In genomic region chr12:32110903-32111302, GRCm38 (mm10) we compare ENCODE assay signal across 10 mouse cellular contexts. TPM values are rescaled to one million over a fixed set of nuclear protein-coding genes. Genes with fewer than 3 reads are reported as not detected.
DNase-seq lines count a peak whose midpoint lies in the region; ATAC-seq and TF ChIP-seq lines count a peak whose summit lies in the region.
"Had no signal": no experiment of that assay in that cellular context is flagged by ENCODE, and none has a peak within 500 bp of the region (broad histone marks: within the 10 kb centered on the region; RNA-seq: fewer than 3 reads in every experiment).

No protein-coding gene starts in this region.

- H3K27me3 ChIP-seq in MEL (ENCODE audit: control insufficient read depth in 1 of 2, insufficient read depth in 2 of 2, low read length in 2 of 2), result no peaks in the 10 kb centered on the region
- H3K27me3 ChIP-seq: forebrain, embryonic 15.5 days had no signal

- H3K36me3 ChIP-seq in MEL (ENCODE audit: control insufficient read depth in 1 of 2, insufficient read depth in 2 of 2, low read length in 2 of 2), result peaks cover 0 to 30% of the 10 kb centered on the region in 2 experiments; a peak in 2 of 4 replicates
- H3K36me3 ChIP-seq: forebrain, embryonic 15.5 days had no signal

- intact Hi-C loops in gastrocnemius, postnatal 14 days (cut with DNase I; ENCODE audit: low total_unique reads), result no loop called here

- H3K79me2 ChIP-seq in MEL (ENCODE audit: control insufficient read depth, insufficient read depth, low read length, poor library complexity), result no peaks in the 10 kb centered on the region

- H3K9ac ChIP-seq in MEL (ENCODE audit: control insufficient read depth, low read depth, low read length, poor library complexity, severe bottlenecking), result peak overlapping the region; percentile 59
- H3K9ac ChIP-seq: forebrain, embryonic 15.5 days had no signal

- peak; percentile 91 for ATAC-seq in erythroblast, adult 5-6 weeks (replicated peaks; ENCODE audit: low FRiP score, poor library complexity, severe bottlenecking)
- ATAC-seq in megakaryocyte-erythroid progenitor cell, adult 5-6 weeks (replicated peaks; ENCODE audit: low FRiP score, low TSS enrichment, poor library complexity, severe bottlenecking), result peak; percentile 97
- ATAC-seq: forebrain, embryonic 15.5 days; hindbrain, embryonic 16.5 days had no signal

- peak in 1 of 2 experiments; percentile 40; a peak in 1 of 4 replicates for TF ChIP-seq POLR2A in MEL (IDR thresholded peaks at IDR 0.05; ENCODE audit: control insufficient read depth in 1 of 2, insufficient read depth in 1 of 2, low read depth in 1 of 2, low read length in 2 of 2, poor library complexity in 1 of 2)

- TF ChIP-seq RAD21 in MEL (IDR thresholded peaks at IDR 0.05; ENCODE audit: low read depth, low read length), result no peak

- H3K9me3 ChIP-seq in MEL (replicated peaks; ENCODE audit: insufficient read depth, low read length), result no peaks in the 10 kb centered on the region
- H3K9me3 ChIP-seq: forebrain, embryonic 15.5 days had no signal

- peak overlapping the region; percentile 94 for H3K27ac ChIP-seq in MEL (ENCODE audit: control insufficient read depth, low read depth, low read length)
- H3K27ac ChIP-seq: forebrain, embryonic 15.5 days had no signal

- H3K4me1 ChIP-seq in MEL (ENCODE audit: control insufficient read depth in 1 of 2, insufficient read depth in 2 of 2, low read length in 2 of 2), result peaks cover 20 to 32% of the 10 kb centered on the region in 2 experiments
- H3K4me1 ChIP-seq: forebrain, embryonic 15.5 days had no signal

- DNase-seq in gastrocnemius, postnatal 14 days, result peak; percentile 23
- DNase-seq in gastrocnemius, adult 8-10 months (ENCODE audit: low spot score in 2 of 2), result no peak
- peak; percentile 97 for DNase-seq in MEL (ENCODE audit: low read depth, low spot score)
- no peak for DNase-seq in cerebellum, postnatal 4 days (ENCODE audit: low spot score in 2 of 2)
- DNase-seq in right cerebral cortex, adult 18-20 months, result no peak
- DNase-seq in right cerebral cortex, adult 2 months (ENCODE audit: low spot score in 2 of 2), result no peak

- H3K4me3 ChIP-seq in MEL (ENCODE audit: control insufficient read depth in 1 of 2, insufficient read depth in 1 of 2, low read depth in 2 of 2, low read length in 2 of 2), result peak overlapping the region; percentile 20 to 25; a peak in 2 of 4 replicates
- H3K4me3 ChIP-seq: forebrain, embryonic 15.5 days had no signal

- TF ChIP-seq CTCF in MEL (IDR thresholded peaks at IDR 0.05 in 2 of 3, conservative IDR thresholded peaks at IDR 0.05 in 1 of 3; ENCODE audit: control insufficient read depth in 1 of 3, insufficient read depth in 1 of 3, low read depth in 2 of 3, low read length in 3 of 3, poor library complexity in 1 of 3, severe bottlenecking in 1 of 3), result no peak

- TF ChIP-seq EP300 in MEL (IDR thresholded peaks at IDR 0.05; ENCODE audit: low read depth in 1 of 2, low read length in 2 of 2), result peak; percentile 91 to 97

TF ChIP-seq in MEL, 35 proteins besides CTCF, POLR2A, EP300 and RAD21:
- no peak for TF ChIP-seq USF2 (IDR thresholded peaks at IDR 0.05; ENCODE audit: borderline replicate concordance in 1 of 2, insufficient read depth in 1 of 2, low read depth in 1 of 2, low read length in 2 of 2)
- TF ChIP-seq NELFE (IDR thresholded peaks at IDR 0.05; ENCODE audit: low read depth, low read length), result no peak
- TF ChIP-seq CHD2 (IDR thresholded peaks at IDR 0.05; ENCODE audit: low read length), result no peak
- TF ChIP-seq HCFC1 (IDR thresholded peaks at IDR 0.05; ENCODE audit: low read depth, low read length), result peak; percentile 7; the same call in 1 of the 2 replicates
- TF ChIP-seq TBP (IDR thresholded peaks at IDR 0.05; ENCODE audit: low read depth, low read length), result peak; percentile 72
- TF ChIP-seq MAZ (IDR thresholded peaks at IDR 0.05; ENCODE audit: low read depth, low read length), result no peak
- TF ChIP-seq RCOR1 (IDR thresholded peaks at IDR 0.05; ENCODE audit: low read depth, low read length), result peak; percentile 79
- no peak for TF ChIP-seq BHLHE40 (IDR thresholded peaks at IDR 0.05; ENCODE audit: borderline replicate concordance, low read depth, low read length)
- TF ChIP-seq POLR2AphosphoS2 (IDR thresholded peaks at IDR 0.05; ENCODE audit: low read length), result no peak; the same call in 1 of the 2 replicates
- peak; percentile 99 for TF ChIP-seq ETS1 (IDR thresholded peaks at IDR 0.05; ENCODE audit: low read depth, low read length)
- peak; percentile 78 for TF ChIP-seq SIN3A (IDR thresholded peaks at IDR 0.05; ENCODE audit: low read length)
- no peak; the same call in 1 of the 2 replicates for TF ChIP-seq ZNF384 (IDR thresholded peaks at IDR 0.05; ENCODE audit: low read depth, low read length)
- no peak for TF ChIP-seq JUND (IDR thresholded peaks at IDR 0.05; ENCODE audit: low read depth, low read length)
- TF ChIP-seq POLR2AphosphoS5 (IDR thresholded peaks at IDR 0.05; ENCODE audit: borderline replicate concordance, low read depth, low read length), result no peak
- peak; percentile 93 for TF ChIP-seq MYB (IDR thresholded peaks at IDR 0.05; ENCODE audit: low read depth, low read length)
- no peak for TF ChIP-seq KAT2A (conservative IDR thresholded peaks at IDR 0.05; ENCODE audit: low read depth, low read length)
- TF ChIP-seq MEF2A (IDR thresholded peaks at IDR 0.05; ENCODE audit: extremely low read depth, insufficient replicate concordance, low read depth, low read length, poor library complexity, severe bottlenecking), result no peak
- no peak for TF ChIP-seq MAX (IDR thresholded peaks at IDR 0.05; ENCODE audit: low read length)
- TF ChIP-seq GABPA (IDR thresholded peaks at IDR 0.05; ENCODE audit: low read depth, low read length), result no peak
- TF ChIP-seq ZMIZ1 (IDR thresholded peaks at IDR 0.05; ENCODE audit: low read depth, low read length), result no peak
- TF ChIP-seq NRF1 (IDR thresholded peaks at IDR 0.05; ENCODE audit: insufficient read depth, low read depth, low read length, poor library complexity, severe bottlenecking), result peak; percentile 59; the same call in 1 of the 2 replicates
- TF ChIP-seq E2F4 (IDR thresholded peaks at IDR 0.05; ENCODE audit: borderline replicate concordance, low read depth, low read length), result no peak
- peak; percentile 98 for TF ChIP-seq TAL1 (IDR thresholded peaks at IDR 0.05; ENCODE audit: low read length)
- peak; percentile 96 for TF ChIP-seq TCF12 (IDR thresholded peaks at IDR 0.05; ENCODE audit: low read depth, low read length)
- TF ChIP-seq GATA1 (IDR thresholded peaks at IDR 0.05; ENCODE audit: low read depth, low read length), result peak; percentile 94
- TF ChIP-seq SMC3 (IDR thresholded peaks at IDR 0.05; ENCODE audit: low read depth, low read length), result no peak
- TF ChIP-seq MXI1 (IDR thresholded peaks at IDR 0.05; ENCODE audit: low read depth, low read length), result peak; percentile 58; the same call in 1 of the 2 replicates
- TF ChIP-seq USF1 (IDR thresholded peaks at IDR 0.05; ENCODE audit: low read depth, low read length), result no peak
TF ChIP-seq in MEL: peak in this region for 11.

RNA-seq across cellular contexts. Expression of gene Prkar2b, which starts 49.8 kb away (rescaled TPM):
- total RNA-seq in gastrocnemius, postnatal 14 days (2021), result 1 to 10 TPM; 2.0 to 3.1 TPM
- total RNA-seq in gastrocnemius, adult 8-10 months (2022), result 1 to 10 TPM in 3 of 4 experiments, under 1 TPM in 1; 0.73 to 5.9 (median 3.0) TPM
- 15.2 and 15.7 TPM in 2 replicates for total RNA-seq in MEL (2012; rRNA removed)
- polyA plus RNA-seq in MEL (2012; ENCODE audit: insufficient read depth in 1 of 2, insufficient read length in 2 of 2, low read depth in 1 of 2, low replicate concordance in 2 of 2, missing spikeins in 1 of 2), result 100 to 1,000 TPM in 1 of 2 experiments, 10 to 100 TPM in 1; 34.1 to 154 TPM
- 115 and 138 TPM in 2 replicates for total RNA-seq in erythroblast, adult 5-6 weeks (2015; ENCODE audit: low replicate concordance)
- total RNA-seq in erythroblast, adult 5-6 weeks (2017; ENCODE audit: low replicate concordance), result 122 and 195 TPM in 2 replicates
- total RNA-seq in megakaryocyte-erythroid progenitor cell, adult 5-6 weeks (2014; fragmentation: Nextera tagmentation), result 106 and 110 TPM in 2 replicates
- 158 and 172 TPM in 2 replicates for total RNA-seq in megakaryocyte-erythroid progenitor cell, adult 5-6 weeks (2017)

Comparison
In these comparisons a context has a peak if more than half of its experiments do, and no peak if none do; other contexts are left out.
1. DNase-seq: peak in gastrocnemius, postnatal 14 days (single experiment) and MEL (single experiment); none in gastrocnemius, adult 8-10 months (0 of 2), cerebellum, postnatal 4 days (0 of 2), right cerebral cortex, adult 18-20 months (single experiment) and right cerebral cortex, adult 2 months (0 of 2).